Mouse (Mus musculus) heart, embryonic 10.5 days (tissue): ENCODE data around the gene Dab2ip. TPM values are rescaled to one million over a fixed set of nuclear protein-coding genes. Genes with fewer than 3 reads are reported as not detected.
A peak's percentile ranks its signal among the peaks of the same experiment; 100 is the strongest.

Experiments used
- DNase-seq: peaks from one replicate; pipeline ENCODE4 v3.0.0-alpha.2; 2017; ENCODE audit warnings: low spot score
- H3K27ac ChIP-seq: fragments of 300-500 bp; sonication (generic); 2 replicates; pipeline ENCODE4 v1.5.1; 2016; ENCODE audit warnings: mild to moderate bottlenecking
- H3K27me3 ChIP-seq: fragments of 300-500 bp; sonication (generic); 2 replicates; pipeline ENCODE4 v1.6.1; 2016; ENCODE audit warnings: mild to moderate bottlenecking; ENCODE audit not compliant: poor library complexity, insufficient read depth, severe bottlenecking
- H3K36me3 ChIP-seq: fragments of 300-500 bp; sonication (generic); 2 replicates; pipeline ENCODE4 v1.6.1; 2016; ENCODE audit warnings: mild to moderate bottlenecking, moderate library complexity
- H3K4me1 ChIP-seq: fragments of 300-500 bp; sonication (generic); 2 replicates; pipeline ENCODE4 v1.6.1; 2016; ENCODE audit warnings: mild to moderate bottlenecking
- H3K4me3 ChIP-seq: fragments of 300-500 bp; sonication (generic); 2 replicates; pipeline ENCODE4 v1.5.1; 2016; ENCODE audit warnings: mild to moderate bottlenecking, moderate library complexity
- H3K9me3 ChIP-seq: fragments of 300-500 bp; sonication (generic); 2 replicates; pipeline ENCODE4 v1.6.1; 2016; ENCODE audit warnings: mild to moderate bottlenecking, moderate library complexity
- WGBS: fragments of 180-500 bp; shearing (Covaris S2); methylation state at CpG from one replicate; pipeline ENCODE4 v1.1.7; 2016; 5-methylcytosine and 5-hydroxymethylcytosine counted together
- polyA plus RNA-seq: library from polyadenylated mRNA; unstranded; fragments of >200 nt; fragmentation: Nextera tagmentation; extraction: Ambion mirVana; gene quantifications from 2 replicates; pipeline ENCODE4 v1.2.1, GENCODE M21; 2016

Gene Dab2ip
- polyA plus RNA-seq, 1 experiment from 2014 or later, result 49.0 TPM

DNA sequence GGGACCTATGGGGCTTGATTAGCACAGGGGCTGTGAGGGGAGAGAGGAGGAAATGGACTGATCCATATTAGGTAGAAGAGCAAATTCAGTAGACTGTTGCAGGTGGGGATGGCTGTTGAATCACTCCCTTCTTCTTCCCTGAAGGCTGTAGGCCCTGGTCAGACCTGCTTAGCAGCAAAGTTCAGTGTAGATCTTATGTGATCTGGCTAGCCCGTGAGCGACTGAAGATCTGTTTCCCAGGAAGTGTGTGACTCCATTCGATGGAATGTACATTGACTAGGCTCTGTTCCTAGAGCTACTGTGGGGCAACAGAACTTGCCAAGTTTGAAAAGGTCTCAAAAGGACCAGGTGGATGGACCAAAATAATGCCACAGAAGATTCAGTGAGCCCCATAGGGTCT is 145.2 kb downstream of the Dab2ip start:
- Histone ChIP-seq H3K36me3 (peaks cover 37% of the 10 kb centered on the region), H3K4me3 (no peak overlapping the region), H3K4me1 (peaks cover 86% of the 10 kb centered on the region), H3K27ac (no peak overlapping the region), H3K9me3 (no peaks in the 10 kb centered on the region), H3K27me3 (no peaks in the 10 kb centered on the region)
- 89% methylated on average over 3 of the region's 3 CpGs for WGBS
- no peak for DNase-seq

DNA sequence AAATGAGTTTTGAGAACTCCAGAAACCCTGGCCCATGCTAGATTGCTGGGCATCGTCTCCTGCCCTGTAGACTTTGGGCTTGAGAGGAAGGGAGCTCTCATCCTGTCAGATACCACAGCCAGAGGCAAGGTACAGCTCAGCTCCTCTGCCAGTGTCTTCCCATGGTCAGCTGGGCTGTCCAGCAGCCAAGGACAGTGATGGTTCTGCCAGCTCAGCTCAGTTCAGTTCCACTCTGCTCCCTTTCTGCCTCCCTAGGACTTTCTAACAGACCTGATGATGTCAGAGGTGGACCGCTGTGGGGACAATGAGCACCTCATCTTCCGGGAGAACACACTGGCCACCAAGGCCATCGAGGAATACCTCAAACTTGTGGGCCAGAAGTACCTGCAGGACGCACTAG is 154.5 kb downstream of the Dab2ip start:
- no peak for DNase-seq
- Histone ChIP-seq H3K27me3 (no peaks in the 10 kb centered on the region), H3K36me3 (peaks cover 98% of the 10 kb centered on the region), H3K9me3 (no peaks in the 10 kb centered on the region), H3K4me3 (no peak overlapping the region), H3K27ac (no peak overlapping the region), H3K4me1 (peaks cover 33% of the 10 kb centered on the region)
- WGBS, result 90% methylated on average over 5 of the region's 5 CpGs

DNA sequence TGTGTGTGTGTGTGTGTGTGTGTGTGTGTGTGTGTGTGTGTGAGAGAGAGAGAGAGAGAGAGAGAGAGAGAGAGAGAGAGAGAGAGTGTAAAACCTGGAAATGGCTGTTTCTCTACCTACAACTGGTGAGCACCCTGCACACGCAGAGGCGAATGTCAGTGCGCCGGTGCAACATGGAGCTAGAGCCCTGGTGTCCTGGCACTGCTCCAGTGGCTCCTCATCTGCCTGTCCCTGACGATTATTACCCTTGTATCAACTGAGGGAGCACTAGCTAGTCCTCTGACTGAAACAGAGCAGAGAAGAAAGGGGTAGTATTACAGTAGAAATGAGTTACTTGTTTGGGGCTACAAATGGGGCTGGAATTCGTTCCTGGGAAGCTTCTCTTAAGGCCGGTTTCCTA is 155.4 kb downstream of the Dab2ip start:
- no peaks in the 10 kb centered on the region for H3K27me3 ChIP-seq
- H3K9me3 ChIP-seq, result no peaks in the 10 kb centered on the region
- no peak for DNase-seq
- H3K27ac ChIP-seq, result no peak overlapping the region
- peaks cover 99% of the 10 kb centered on the region for H3K36me3 ChIP-seq
- peaks cover 26% of the 10 kb centered on the region for H3K4me1 ChIP-seq
- H3K4me3 ChIP-seq, result no peak overlapping the region
- WGBS, result 85% methylated on average over 7 of the region's 7 CpGs

DNA sequence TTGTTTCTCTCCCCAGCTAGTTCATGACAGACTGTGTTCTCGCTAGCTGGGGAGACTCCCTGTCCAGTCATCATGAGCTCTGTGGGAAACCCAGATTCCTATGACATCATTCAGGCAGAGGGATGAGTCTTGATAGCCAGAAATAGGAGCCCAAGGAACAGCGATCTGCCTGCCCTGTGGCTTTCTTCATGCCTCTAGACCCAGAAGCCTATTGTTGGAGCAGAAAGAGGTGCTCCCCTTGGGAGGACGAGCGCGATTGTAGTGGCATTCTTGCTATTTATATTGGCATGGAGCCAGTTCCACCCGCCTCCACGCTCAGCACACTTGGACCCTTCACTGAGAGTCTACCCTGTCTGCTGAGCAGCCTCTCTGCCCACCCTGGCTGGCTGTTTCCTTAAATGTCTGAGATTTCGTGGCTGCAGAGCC is 156.7 kb downstream of the Dab2ip start:
- WGBS, result 24% methylated on average over 8 of the region's 8 CpGs
- H3K36me3 ChIP-seq, result peaks cover 99% of the 10 kb centered on the region
- peaks cover 22% of the 10 kb centered on the region for H3K4me1 ChIP-seq
- no peak overlapping the region for H3K4me3 ChIP-seq
- no peak for DNase-seq
- H3K9me3 ChIP-seq, result no peaks in the 10 kb centered on the region
- H3K27ac ChIP-seq, result peak overlapping the region; percentile 49; the same call in 1 of the 2 replicates
- H3K27me3 ChIP-seq, result no peaks in the 10 kb centered on the region

DNA sequence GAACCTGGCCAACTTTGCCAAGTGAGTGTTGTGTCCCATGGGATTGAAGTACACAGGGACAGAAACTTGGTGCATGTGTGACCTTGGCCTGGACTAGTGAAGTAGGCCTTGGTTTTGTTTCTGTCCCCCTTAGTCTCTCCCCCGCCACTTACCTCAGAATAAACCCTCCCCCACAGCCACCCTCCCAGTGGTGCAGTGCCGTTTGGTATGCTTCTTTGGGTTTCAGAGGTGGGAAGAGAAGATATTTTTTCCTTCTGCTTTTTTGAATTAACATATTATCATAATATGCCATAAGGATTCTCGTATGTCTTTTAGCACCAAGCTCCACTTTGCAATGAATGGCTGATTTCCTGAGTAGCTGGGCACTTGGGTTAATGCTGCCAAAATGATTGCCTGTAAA is 157.4 kb downstream of the Dab2ip start:
- H3K27me3 ChIP-seq, result no peaks in the 10 kb centered on the region
- H3K27ac ChIP-seq, result peak overlapping the region; percentile 49; the same call in 1 of the 2 replicates
- no peaks in the 10 kb centered on the region for H3K9me3 ChIP-seq
- no peak for DNase-seq
- WGBS, result 87% methylated on average over 3 of the region's 3 CpGs
- no peak overlapping the region for H3K4me3 ChIP-seq
- H3K4me1 ChIP-seq, result peaks cover 22% of the 10 kb centered on the region
- H3K36me3 ChIP-seq, result peaks cover 99% of the 10 kb centered on the region

DNA sequence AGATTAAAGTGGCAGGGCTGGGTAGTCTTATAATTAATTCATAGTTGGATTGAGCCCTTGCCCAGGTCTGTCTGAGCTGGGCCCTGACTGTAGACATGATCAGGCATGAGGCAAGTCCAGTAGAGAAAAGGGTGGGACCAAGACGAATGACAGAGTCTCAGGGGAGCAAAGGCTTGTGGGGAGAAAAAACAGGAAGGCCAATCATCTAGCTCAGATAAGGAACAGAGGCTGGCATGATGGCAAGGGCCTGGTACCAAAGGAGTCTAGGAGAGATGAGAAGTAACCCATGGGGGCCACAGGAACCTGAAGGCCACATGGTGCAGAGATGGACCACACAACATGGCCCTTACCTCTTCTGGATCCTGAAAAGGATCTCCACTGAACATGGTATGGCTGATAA is 158.1 kb downstream of the Dab2ip start:
- no peak for DNase-seq
- H3K27me3 ChIP-seq, result no peaks in the 10 kb centered on the region
- H3K9me3 ChIP-seq, result no peaks in the 10 kb centered on the region
- peaks cover 99% of the 10 kb centered on the region for H3K36me3 ChIP-seq
- H3K4me1 ChIP-seq, result peaks cover 20% of the 10 kb centered on the region
- WGBS, result 65% methylated on average over 1 of the region's 1 CpGs
- no peak overlapping the region for H3K4me3 ChIP-seq
- no peak overlapping the region for H3K27ac ChIP-seq

DNA sequence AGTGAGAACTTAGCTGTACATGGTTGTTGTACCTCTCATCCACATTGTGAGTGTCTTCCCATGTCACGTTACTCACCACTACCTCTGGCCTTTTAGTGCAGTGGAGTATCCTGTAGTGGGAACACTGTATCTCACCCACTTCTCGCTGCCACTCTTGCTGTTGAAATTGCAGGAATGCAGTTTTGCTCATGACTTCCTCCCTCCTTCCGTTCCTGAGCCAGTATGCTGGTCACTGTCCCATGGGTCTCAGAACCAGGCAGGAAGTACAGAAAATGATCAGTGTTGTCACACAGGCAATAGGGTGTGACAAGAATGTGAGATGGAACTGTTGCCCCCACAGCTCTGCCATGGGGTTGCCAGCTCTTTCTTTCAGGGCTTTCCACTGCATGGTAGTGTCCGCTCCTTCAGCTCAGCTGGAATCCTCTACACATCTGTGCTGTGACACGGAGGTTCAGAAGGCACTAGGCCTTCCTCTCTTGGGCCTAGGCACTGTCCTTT is 160.0 kb downstream of the Dab2ip start:
- no peak for DNase-seq
- Histone ChIP-seq H3K9me3 (no peaks in the 10 kb centered on the region), H3K4me3 (no peak overlapping the region), H3K27ac (no peak overlapping the region), H3K36me3 (peaks cover 99% of the 10 kb centered on the region), H3K4me1 (peaks cover 19% of the 10 kb centered on the region), H3K27me3 (no peaks in the 10 kb centered on the region)
- WGBS, result 73% methylated on average over 5 of the region's 5 CpGs

DNA sequence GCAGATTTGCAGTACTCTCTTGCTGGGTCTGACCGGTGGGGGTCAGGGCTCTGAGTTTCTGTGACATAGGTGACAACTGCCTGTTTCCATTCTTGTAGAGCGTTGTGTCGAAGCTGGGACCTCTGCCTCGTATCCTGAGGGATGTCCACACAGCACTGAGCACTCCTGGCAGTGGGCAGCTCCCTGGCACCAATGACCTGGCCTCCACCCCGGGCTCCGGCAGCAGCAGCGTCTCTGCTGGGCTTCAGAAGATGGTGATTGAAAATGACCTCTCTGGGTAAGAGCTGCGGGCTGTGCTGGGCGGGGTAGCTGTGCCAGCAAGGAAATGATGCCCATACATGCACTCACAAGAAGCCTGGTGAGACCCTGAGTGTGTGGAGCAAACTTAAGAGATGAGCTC is 160.6 kb downstream of the Dab2ip start:
- H3K4me3 ChIP-seq, result no peak overlapping the region
- peaks cover 99% of the 10 kb centered on the region for H3K36me3 ChIP-seq
- 93% methylated on average over 9 of the region's 9 CpGs for WGBS
- no peaks in the 10 kb centered on the region for H3K9me3 ChIP-seq
- no peak for DNase-seq
- no peak overlapping the region for H3K27ac ChIP-seq
- H3K4me1 ChIP-seq, result peaks cover 16% of the 10 kb centered on the region
- no peaks in the 10 kb centered on the region for H3K27me3 ChIP-seq

DNA sequence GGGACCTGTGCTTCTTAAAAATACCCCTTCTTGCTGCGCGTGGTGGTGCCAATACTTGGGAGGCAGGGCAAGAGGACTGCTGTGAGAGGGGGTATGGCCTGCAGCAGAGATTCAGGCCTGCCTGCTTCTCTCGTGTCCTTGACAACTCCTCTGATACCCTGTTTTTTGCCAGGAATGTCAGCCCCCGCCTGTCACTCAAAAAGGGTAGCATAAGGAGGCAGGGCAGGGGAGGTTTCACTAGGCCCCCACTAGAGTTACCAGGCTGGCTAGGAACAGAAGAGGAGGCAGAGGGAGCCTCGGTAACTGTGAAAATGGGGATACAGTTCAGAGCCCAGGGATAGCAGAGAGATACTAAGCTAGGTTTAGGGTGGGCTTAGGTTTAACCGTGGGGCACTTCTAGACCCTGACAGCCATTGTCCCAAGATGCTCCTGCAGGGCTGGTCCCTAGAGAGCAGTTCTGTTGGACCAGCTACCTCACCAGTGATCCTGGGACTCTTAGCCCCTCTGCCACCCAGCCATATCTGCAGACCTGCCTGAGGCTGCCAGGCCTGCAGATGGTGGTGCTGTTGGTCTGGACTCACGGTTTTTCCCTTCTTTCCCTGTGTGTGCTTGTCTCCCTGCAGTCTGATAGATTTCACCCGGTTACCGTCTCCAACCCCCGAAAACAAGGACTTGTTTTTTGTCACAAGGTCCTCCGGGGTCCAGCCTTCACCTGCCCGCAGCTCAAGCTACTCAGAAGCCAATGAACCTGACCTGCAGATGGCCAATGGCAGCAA is 161.4 kb downstream of the Dab2ip start:
- H3K27me3 ChIP-seq, result no peaks in the 10 kb centered on the region
- DNase-seq, result no peak
- no peak overlapping the region for H3K4me3 ChIP-seq
- 84% methylated on average over 12 of the region's 12 CpGs for WGBS
- no peak overlapping the region for H3K27ac ChIP-seq
- H3K9me3 ChIP-seq, result no peaks in the 10 kb centered on the region
- peaks cover 99% of the 10 kb centered on the region for H3K36me3 ChIP-seq
- H3K4me1 ChIP-seq, result peaks cover 9% of the 10 kb centered on the region

DNA sequence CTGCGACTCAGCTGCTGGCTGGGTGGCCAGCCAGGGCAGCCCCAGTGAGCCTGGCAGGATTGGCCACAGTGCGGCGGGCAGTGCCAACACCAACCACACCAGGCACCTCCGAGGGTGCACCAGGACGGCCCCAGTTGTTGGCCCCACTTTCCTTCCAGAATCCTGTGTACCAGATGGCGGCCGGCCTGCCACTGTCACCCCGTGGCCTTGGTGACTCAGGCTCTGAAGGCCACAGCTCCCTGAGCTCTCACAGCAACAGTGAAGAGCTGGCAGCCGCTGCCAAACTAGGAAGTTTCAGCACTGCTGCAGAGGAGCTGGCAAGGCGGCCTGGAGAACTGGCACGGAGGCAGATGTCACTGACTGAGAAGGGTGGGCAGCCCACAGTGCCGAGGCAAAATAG is 162.0 kb downstream of the Dab2ip start:
- peaks cover 2% of the 10 kb centered on the region for H3K4me1 ChIP-seq
- WGBS, result 93% methylated on average over 12 of the region's 12 CpGs

DNA sequence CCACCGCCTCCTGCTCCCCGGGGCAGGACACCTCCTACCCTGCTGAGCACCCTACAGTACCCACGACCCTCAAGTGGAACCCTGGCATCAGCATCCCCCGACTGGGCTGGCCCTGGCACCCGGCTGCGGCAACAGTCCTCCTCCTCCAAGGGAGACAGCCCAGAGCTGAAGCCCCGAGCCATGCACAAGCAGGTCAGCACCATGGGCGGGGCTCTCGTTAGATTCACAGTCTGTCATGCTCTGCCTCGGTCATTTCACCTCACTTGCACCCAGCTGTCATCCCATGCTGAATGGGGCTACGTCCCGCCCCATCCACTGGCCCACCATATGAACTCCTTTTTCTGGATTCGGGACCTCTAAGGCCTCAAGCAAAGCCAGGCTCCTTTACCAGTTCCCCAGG is 162.5 kb downstream of the Dab2ip start:
- DNase-seq, result no peak
- Histone ChIP-seq H3K4me3 (no peak overlapping the region), H3K27me3 (no peaks in the 10 kb centered on the region), H3K27ac (no peak overlapping the region), H3K4me1 (no peaks in the 10 kb centered on the region), H3K9me3 (no peaks in the 10 kb centered on the region), H3K36me3 (peaks cover 96% of the 10 kb centered on the region)
- 87% methylated on average over 13 of the region's 13 CpGs for WGBS

More for the DNA sequence above, 162.0 kb downstream of the Dab2ip start:
- Histone ChIP-seq H3K4me3 (no peak overlapping the region), H3K27ac (no peak overlapping the region), H3K9me3 (no peaks in the 10 kb centered on the region), H3K27me3 (no peaks in the 10 kb centered on the region), H3K36me3 (peaks cover 97% of the 10 kb centered on the region)
- DNase-seq, result no peak

DNA sequence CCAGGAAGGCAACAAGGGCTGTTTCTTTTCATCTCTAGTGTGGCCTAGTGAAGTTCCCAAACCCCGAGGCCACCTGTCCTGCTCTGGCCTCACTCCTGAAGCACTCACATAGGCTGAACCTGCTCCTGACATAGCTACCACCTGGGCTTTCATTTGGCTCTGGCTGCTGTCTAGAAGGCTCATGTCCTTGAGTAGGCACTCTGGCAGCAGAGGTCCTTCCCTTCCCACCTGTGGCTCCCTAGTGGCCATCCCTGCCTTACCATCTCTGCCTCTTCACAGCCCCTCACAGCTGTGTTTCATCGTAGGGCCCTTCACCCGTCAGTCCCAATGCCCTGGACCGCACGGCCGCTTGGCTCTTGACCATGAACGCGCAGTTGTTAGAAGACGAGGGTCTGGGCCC is 162.9 kb downstream of the Dab2ip start:
- no peak for DNase-seq
- Histone ChIP-seq H3K36me3 (peaks cover 95% of the 10 kb centered on the region), H3K27me3 (no peaks in the 10 kb centered on the region), H3K9me3 (no peaks in the 10 kb centered on the region), H3K4me3 (no peak overlapping the region), H3K4me1 (no peaks in the 10 kb centered on the region), H3K27ac (no peak overlapping the region)
- 93% methylated on average over 9 of the region's 9 CpGs for WGBS

DNA sequence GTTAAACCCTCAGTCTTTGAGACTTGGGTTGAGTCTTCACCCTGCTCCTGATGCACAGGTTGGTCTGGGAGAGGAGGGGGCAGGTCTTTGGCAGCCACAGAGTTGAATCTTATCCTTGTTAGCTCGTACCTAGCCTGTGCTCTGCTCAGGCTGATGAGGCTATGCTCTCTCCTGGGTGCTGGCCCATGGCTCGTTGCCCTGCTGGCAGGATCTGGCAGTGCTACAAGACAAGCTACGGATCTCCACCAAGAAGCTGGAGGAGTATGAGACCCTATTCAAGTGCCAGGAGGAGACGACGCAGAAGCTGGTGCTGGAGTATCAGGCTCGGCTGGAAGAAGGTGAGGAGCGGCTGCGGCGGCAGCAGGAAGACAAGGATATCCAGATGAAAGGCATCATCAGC is 164.8 kb downstream of the Dab2ip start:
- peaks cover 95% of the 10 kb centered on the region for H3K36me3 ChIP-seq
- peaks cover 5% of the 10 kb centered on the region for H3K4me1 ChIP-seq
- DNase-seq, result no peak
- no peaks in the 10 kb centered on the region for H3K27me3 ChIP-seq
- H3K4me3 ChIP-seq, result no peak overlapping the region
- WGBS, result 90% methylated on average over 9 of the region's 9 CpGs
- H3K27ac ChIP-seq, result no peak overlapping the region
- H3K9me3 ChIP-seq, result no peaks in the 10 kb centered on the region

DNA sequence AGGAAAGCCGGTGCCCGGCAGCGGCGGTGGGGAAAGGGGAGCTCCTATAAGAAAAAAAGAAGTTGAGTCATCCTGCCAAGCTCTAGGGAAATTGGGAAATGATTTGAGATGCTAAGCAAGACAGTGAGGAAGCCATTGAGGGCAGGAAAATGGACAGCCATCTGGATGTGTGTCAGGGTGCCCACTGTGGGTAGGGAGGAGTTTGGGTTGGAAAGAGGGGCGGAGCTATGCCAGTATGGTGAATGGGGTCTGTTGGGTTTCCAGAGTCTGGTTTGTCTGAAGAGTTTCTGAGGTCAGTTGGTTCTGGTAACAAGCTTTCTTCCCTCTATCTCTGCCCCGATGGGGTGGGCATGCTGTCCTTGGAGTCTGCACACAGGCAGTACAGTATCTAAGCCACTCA is 165.2 kb downstream of the Dab2ip start:
- DNase-seq, result no peak
- Histone ChIP-seq H3K9me3 (no peaks in the 10 kb centered on the region), H3K36me3 (peaks cover 95% of the 10 kb centered on the region), H3K4me1 (peaks cover 10% of the 10 kb centered on the region), H3K27me3 (no peaks in the 10 kb centered on the region), H3K4me3 (no peak overlapping the region), H3K27ac (no peak overlapping the region)
- WGBS, result 94% methylated on average over 6 of the region's 6 CpGs
